Comparison of ENCODE assay signal across 9 mouse cellular contexts in the genomic region with DNA sequence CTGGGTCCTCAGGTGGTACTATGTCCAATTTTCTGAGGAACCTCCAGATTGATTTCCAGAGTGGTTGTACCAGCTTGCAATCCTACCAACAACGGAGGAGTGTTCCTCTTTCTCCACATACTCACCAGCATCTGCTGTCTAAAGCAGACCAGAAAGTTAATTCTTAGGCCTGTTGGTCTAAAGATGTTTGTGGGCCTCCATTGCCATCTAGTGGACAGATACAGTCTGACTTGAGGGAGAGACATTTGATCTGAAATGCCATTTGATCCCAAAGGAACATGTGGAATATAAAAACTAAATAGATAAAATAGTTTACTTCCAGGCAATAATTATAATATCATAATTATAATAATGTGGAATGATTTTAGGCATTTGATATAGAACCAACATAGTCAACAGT. TPM values are rescaled to one million over a fixed set of nuclear protein-coding genes. Genes with fewer than 3 reads are reported as not detected.
DNase-seq lines count a peak whose midpoint lies in the region; ATAC-seq and TF ChIP-seq lines count a peak whose summit lies in the region.
"Had no signal": no experiment of that assay in that cellular context is flagged by ENCODE, and none has a peak within 500 bp of the region (broad histone marks: within the 10 kb centered on the region; RNA-seq: fewer than 3 reads in every experiment).

No protein-coding gene starts in this region.

- H3K9me3 ChIP-seq in kidney, embryonic 16.5 days (ENCODE audit: low read length), result no peaks in the 10 kb centered on the region
- no peaks in the 10 kb centered on the region for H3K9me3 ChIP-seq in midbrain, embryonic 14.5 days (ENCODE audit: control insufficient read depth, low read length)
- H3K9me3 ChIP-seq: liver, embryonic 15.5 days had no signal

- ATAC-seq in kidney, embryonic 16.5 days (ENCODE audit: low FRiP score, low TSS enrichment), result no peak
- ATAC-seq in midbrain, embryonic 14.5 days (ENCODE audit: low FRiP score, low TSS enrichment), result no peak

- TF ChIP-seq CTCF in testis, adult 2 months (IDR thresholded peaks at IDR 0.05; ENCODE audit: control insufficient read depth, insufficient read depth, insufficient replicate concordance, low read depth, low read length), result peak; percentile 6; the same call in 1 of the 2 replicates

- no peak overlapping the region for H3K27ac ChIP-seq in kidney, embryonic 16.5 days (ENCODE audit: low read length)
- H3K27ac ChIP-seq in midbrain, embryonic 14.5 days (replicated peaks; ENCODE audit: low read depth, low read length), result no peak overlapping the region
- no peak overlapping the region for H3K27ac ChIP-seq in testis, adult 2 months (ENCODE audit: control insufficient read depth, insufficient read depth, low read depth, low read length)
- H3K27ac ChIP-seq: liver, embryonic 15.5 days had no signal

- peak; percentile 30 for DNase-seq in kidney, adult 11 months
- DNase-seq in adrenal gland, adult 18-20 months (ENCODE audit: low spot score in 2 of 2), result peak; percentile 46 to 50
- peak; percentile 89 for DNase-seq in embryo, embryonic 10.5 days (ENCODE audit: low spot score)
- peak; percentile 68 to 72 for DNase-seq in heart, postnatal 36 days
- peak; percentile 69 to 71 for DNase-seq in left cerebral cortex, adult 18-20 months (ENCODE audit: low spot score in 2 of 2)
- peak; percentile 90 for DNase-seq in midbrain, embryonic 14.5 days

- H3K27me3 ChIP-seq in kidney, embryonic 16.5 days (ENCODE audit: insufficient read depth, low read length), result no peaks in the 10 kb centered on the region; the same call in 1 of the 2 replicates
- H3K27me3 ChIP-seq in midbrain, embryonic 14.5 days (ENCODE audit: control insufficient read depth, insufficient read depth, low read length), result no peaks in the 10 kb centered on the region
- H3K27me3 ChIP-seq in testis, adult 2 months (ENCODE audit: control insufficient read depth, insufficient read depth, low read length), result no peaks in the 10 kb centered on the region
- H3K27me3 ChIP-seq: liver, embryonic 15.5 days had no signal

- no peak overlapping the region for H3K9ac ChIP-seq in kidney, embryonic 16.5 days (replicated peaks; ENCODE audit: low read length)
- H3K9ac ChIP-seq in midbrain, embryonic 14.5 days (replicated peaks; ENCODE audit: low read length), result no peak overlapping the region
- H3K9ac ChIP-seq: liver, embryonic 15.5 days had no signal

- no peak for TF ChIP-seq POLR2A in testis, adult 2 months (IDR thresholded peaks at IDR 0.05; ENCODE audit: control insufficient read depth, low read depth, low read length)

- no peaks in the 10 kb centered on the region for H3K4me1 ChIP-seq in kidney, embryonic 16.5 days (ENCODE audit: insufficient read depth, low read length)
- no peaks in the 10 kb centered on the region for H3K4me1 ChIP-seq in midbrain, embryonic 14.5 days (ENCODE audit: control insufficient read depth, insufficient read depth, low read length)
- H3K4me1 ChIP-seq in testis, adult 2 months (ENCODE audit: control insufficient read depth, insufficient read depth, low read length), result no peaks in the 10 kb centered on the region
- H3K4me1 ChIP-seq: liver, embryonic 15.5 days had no signal

- intact Hi-C loops in heart, postnatal 36 days (cut with DNase I), result loop anchor here (1.0 to 5.0 kb wide), 4 partner anchors 161 to 777 kb away; a partner anchor contains a TSS

- no peaks in the 10 kb centered on the region for H3K36me3 ChIP-seq in kidney, embryonic 16.5 days (ENCODE audit: insufficient read depth, low read length)
- H3K36me3 ChIP-seq in midbrain, embryonic 14.5 days (ENCODE audit: control insufficient read depth, insufficient read depth, low read length), result no peaks in the 10 kb centered on the region
- no peaks in the 10 kb centered on the region for H3K36me3 ChIP-seq in testis, adult 2 months (ENCODE audit: control insufficient read depth, insufficient read depth, low read length)
- H3K36me3 ChIP-seq: liver, embryonic 15.5 days had no signal

- H3K4me3 ChIP-seq in kidney, embryonic 16.5 days (ENCODE audit: low read length), result no peak overlapping the region
- no peak overlapping the region for H3K4me3 ChIP-seq in midbrain, embryonic 14.5 days (replicated peaks; ENCODE audit: low read depth, low read length)
- H3K4me3 ChIP-seq in testis, adult 2 months (ENCODE audit: control insufficient read depth, low read depth, low read length), result no peak overlapping the region
- H3K4me3 ChIP-seq: liver, embryonic 15.5 days had no signal

- H3K4me2 ChIP-seq in kidney, embryonic 16.5 days (replicated peaks; ENCODE audit: low read depth, low read length), result no peak overlapping the region
- no peak overlapping the region for H3K4me2 ChIP-seq in midbrain, embryonic 14.5 days (ENCODE audit: low read length)
- H3K4me2 ChIP-seq: liver, embryonic 15.5 days had no signal

- WGBS in kidney, embryonic 16.5 days, result 4% methylated on average over 1 of the region's 1 CpGs
- 9% methylated on average over 1 of the region's 1 CpGs for WGBS in midbrain, embryonic 14.5 days

RNA-seq across cellular contexts. Expression of a gene that starts 18.4 kb away (rescaled TPM):
- 35.3 and 41.1 TPM in 2 replicates for polyA plus RNA-seq in kidney, embryonic 16.5 days (2015; fragmentation: Nextera tagmentation; extraction: Ambion mirVana)
- 10 to 100 TPM; 58.3 to 70.0 TPM for total RNA-seq in adrenal gland, adult 18-20 months (2021)
- total RNA-seq in heart, postnatal 36 days (2021), result 10 to 100 TPM; 28.4 to 35.1 TPM
- 10 to 100 TPM; 51.0 to 54.2 TPM for total RNA-seq in left cerebral cortex, adult 18-20 months (2021)
- 30.6 and 36.3 TPM in 2 replicates for polyA plus RNA-seq in midbrain, embryonic 14.5 days (2014; fragmentation: Nextera tagmentation; extraction: Ambion mirVana)
- polyA plus RNA-seq in testis, adult 2 months (2012; rRNA removed), result 147 and 168 TPM in 2 replicates

RNA-seq across cellular contexts. Expression of a gene that starts 51.5 kb away (rescaled TPM):
- polyA plus RNA-seq in kidney, embryonic 16.5 days (2015; fragmentation: Nextera tagmentation; extraction: Ambion mirVana), result 4.2 and 4.9 TPM in 2 replicates
- 1 to 10 TPM; 1.5 to 5.6 TPM for total RNA-seq in adrenal gland, adult 18-20 months (2021)
- total RNA-seq in heart, postnatal 36 days (2021), result under 1 TPM; 0.16 to 0.33 TPM
- 10 to 100 TPM; 39.5 to 41.4 TPM for total RNA-seq in left cerebral cortex, adult 18-20 months (2021)
- 15.4 and 17.1 TPM in 2 replicates for polyA plus RNA-seq in midbrain, embryonic 14.5 days (2014; fragmentation: Nextera tagmentation; extraction: Ambion mirVana)
- 1.5 and 1.9 TPM in 2 replicates for polyA plus RNA-seq in testis, adult 2 months (2012; rRNA removed)

Comparison
In these comparisons a context has a peak if more than half of its experiments do, and no peak if none do; other contexts are left out.
1. DNase-seq: peak in every context shown above with its lines; median percentile 90 in midbrain, embryonic 14.5 days; 89 in embryo, embryonic 10.5 days; 70 in heart, postnatal 36 days; 70 in left cerebral cortex, adult 18-20 months; 48 in adrenal gland, adult 18-20 months; 30 in kidney, adult 11 months.
2. RNA of a gene that starts 51.5 kb away (total RNA-seq): 39.5 to 41.4 TPM in left cerebral cortex, adult 18-20 months; 1.5 to 5.6 TPM in adrenal gland, adult 18-20 months and 0.16 to 0.33 TPM in heart, postnatal 36 days; every median in the first group is over 4 times any median in the second.